Mouse (Mus musculus) central nervous system, embryonic 14 days (tissue): ENCODE data around the gene Orc3. TPM values are rescaled to one million over a fixed set of nuclear protein-coding genes. Genes with fewer than 3 reads are reported as not detected.

ENCODE experiments used
- polyA plus RNA-seq: library from polyadenylated mRNA; depleted of rRNA; stranded (reverse); fragments of >200 nt; gene quantifications from 2 replicates; pipeline ENCODE4 v1.2.3, GENCODE M21; 2012; rRNA removed

Orc3 gene
- polyA plus RNA-seq = 62.4 and 68.6 TPM in 2 replicates

DNA sequence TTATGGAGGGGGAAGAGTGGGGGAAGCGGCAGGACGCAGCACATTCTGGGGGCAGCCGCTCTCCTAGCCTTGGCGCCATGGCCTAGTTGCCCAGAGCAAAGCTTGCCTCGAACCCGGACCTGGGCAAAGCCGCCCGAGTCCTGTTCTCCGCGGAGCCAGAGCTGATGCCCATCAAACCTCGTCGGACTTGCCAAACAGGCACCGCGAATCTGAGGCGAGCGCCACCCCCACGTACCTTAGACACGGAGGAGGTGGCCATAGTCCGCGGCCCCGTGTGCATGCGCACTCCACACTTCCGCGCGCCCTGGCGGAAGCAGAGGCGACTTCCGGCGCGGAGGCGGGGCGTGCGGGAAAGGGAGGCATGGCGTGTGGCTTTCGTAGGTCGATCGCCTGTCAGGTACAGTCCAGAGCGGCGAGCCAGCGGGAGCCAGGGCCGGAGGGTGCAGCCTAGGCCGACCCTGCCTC is at the start of gene Orc3, which contains the start of gene Rars2:
Orc3 (minus strand) TSS at position 315 of the 465 bp plus-strand sequence.
Rars2 (plus strand) TSS at position 328 of the 465 bp plus-strand sequence.

GRCm38 (mm10) chr4:34550748-34551097 is 64.0 kb downstream of the Orc3 start, which contains the start of gene Akirin2:
Gene Akirin2 (plus strand): TSS chr4:34550937.

Other genes starting within 250 kb of the Orc3 start
- gene Akirin2, start 64.0 kb downstream of the Orc3 start, polyA plus RNA-seq = 134 and 150 TPM in 2 replicates
- 41.9 and 46.2 TPM in 2 replicates for gene Rars2, start within 50 bp of the Orc3 start, polyA plus RNA-seq
- 24.9 and 26.3 TPM in 2 replicates for gene Slc35a1, start 72.5 kb upstream of the Orc3 start, polyA plus RNA-seq
- 2.6 and 2.9 TPM in 2 replicates for gene Cfap206, start 115.3 kb upstream of the Orc3 start, polyA plus RNA-seq
- 0.05 TPM in 1 of 2 replicates, not detected in the other for gene Gm136, start 141.3 kb upstream of the Orc3 start, polyA plus RNA-seq
- 23.3 and 24.3 TPM in 2 replicates for gene Smim8, start 163.5 kb upstream of the Orc3 start, polyA plus RNA-seq